Comparison of ENCODE assay signal across 20 mouse cellular contexts in the genomic region with DNA sequence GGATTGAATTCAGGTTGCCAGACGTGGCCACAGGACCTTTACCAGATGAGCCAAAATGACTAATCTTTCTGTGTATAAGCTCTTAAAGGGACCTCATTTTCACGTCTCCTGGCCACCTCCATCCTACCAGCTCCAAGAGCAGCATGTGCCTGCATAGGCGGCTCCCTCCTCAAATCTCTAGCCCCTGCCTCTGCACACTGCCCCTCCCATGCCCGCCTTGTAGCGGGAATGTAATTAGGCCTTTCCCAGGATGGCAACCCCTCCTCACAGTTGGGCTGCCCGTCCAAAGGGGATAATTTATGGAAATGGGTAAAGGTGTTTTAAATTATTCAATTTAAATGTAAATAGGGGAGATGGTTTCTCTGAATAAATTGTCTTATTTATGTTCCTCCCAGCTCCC.
A peak's percentile ranks its signal among the peaks of the same experiment; 100 is the strongest.
DNase-seq lines count a peak whose midpoint lies in the region; ATAC-seq and TF ChIP-seq lines count a peak whose summit lies in the region.
"Had no signal": no experiment of that assay in that cellular context is flagged by ENCODE, and none has a peak within 500 bp of the region (broad histone marks: within the 10 kb centered on the region; RNA-seq: fewer than 3 reads in every experiment).

No protein-coding gene starts in this region.

- H3K4me1 ChIP-seq in forebrain, embryonic 14.5 days (ENCODE audit: control insufficient read depth, insufficient read depth, low read length): peaks cover 31% of the 10 kb centered on the region
- peaks cover 19% of the 10 kb centered on the region for H3K4me1 ChIP-seq in forebrain, embryonic 16.5 days (replicated peaks; ENCODE audit: control insufficient read depth, insufficient read depth, low read length)
- peaks cover 71% of the 10 kb centered on the region for H3K4me1 ChIP-seq in hindbrain, embryonic 13.5 days (replicated peaks)
- peaks cover 5% of the 10 kb centered on the region for H3K4me1 ChIP-seq in hindbrain, embryonic 16.5 days (ENCODE audit: control insufficient read depth, insufficient read depth, low read depth, low read length)
- H3K4me1 ChIP-seq in neural tube, embryonic 12.5 days: peaks cover 42% of the 10 kb centered on the region
- H3K4me1 ChIP-seq in cerebellum, adult 2 months (ENCODE audit: control insufficient read depth, insufficient read depth, low read length): peaks cover 5% of the 10 kb centered on the region; the same call in 1 of the 2 replicates
- H3K4me1 ChIP-seq: intestine, embryonic 15.5 days had no signal

- no peak for DNase-seq in forebrain, embryonic 14.5 days (ENCODE audit: low spot score)
- no peak for DNase-seq in neural tube, embryonic 10.5 days (ENCODE audit: extremely low spot score, low spot score)
- DNase-seq in cerebellum, adult 2 months: no peak
- DNase-seq: adrenal gland, adult 2 months; adrenal gland, postnatal 25 days; cerebellum, adult 8-10 months; cerebellum, postnatal 14 days; embryo, embryonic 11 days; gastrocnemius, postnatal 36 days; heart, adult 18-20 months; heart, postnatal 10 days; heart, postnatal 4 days; kidney, adult 18-20 months had no signal

- H3K9ac ChIP-seq in forebrain, embryonic 14.5 days (ENCODE audit: low read length): no peak overlapping the region
- no peak overlapping the region for H3K9ac ChIP-seq in forebrain, embryonic 16.5 days (replicated peaks; ENCODE audit: low read depth, low read length)
- H3K9ac ChIP-seq in hindbrain, embryonic 13.5 days: no peak overlapping the region
- H3K9ac ChIP-seq in hindbrain, embryonic 16.5 days (ENCODE audit: low read depth, low read length): no peak overlapping the region
- H3K9ac ChIP-seq in neural tube, embryonic 12.5 days: no peak overlapping the region
- H3K9ac ChIP-seq: embryonic facial prominence, embryonic 15.5 days; intestine, embryonic 15.5 days had no signal

- 7% methylated on average over 6 of the region's 6 CpGs for WGBS in forebrain, embryonic 14.5 days
- WGBS in forebrain, embryonic 16.5 days: 11% methylated on average over 6 of the region's 6 CpGs
- 20% methylated on average over 6 of the region's 6 CpGs for whole genome bisulfite sequencing in hindbrain, embryonic 13.5 days
- 19% methylated on average over 6 of the region's 6 CpGs for WGBS in hindbrain, embryonic 16.5 days
- 16% methylated on average over 6 of the region's 6 CpGs for WGBS in neural tube, embryonic 12.5 days
- WGBS in cerebellum, adult 2 months: 69% methylated on average over 6 of the region's 6 CpGs

- TF ChIP-seq POLR2A in cerebellum, adult 2 months (IDR thresholded peaks at IDR 0.05; ENCODE audit: borderline replicate concordance, insufficient read depth, low read length): no peak

- no peak overlapping the region for H3K27ac ChIP-seq in forebrain, embryonic 14.5 days (ENCODE audit: low read depth, low read length)
- no peak overlapping the region for H3K27ac ChIP-seq in forebrain, embryonic 16.5 days (ENCODE audit: low read length)
- 0 out of 2 replicates have a peak overlapping the region, but pooled peaks have one; percentile 15 for H3K27ac ChIP-seq in hindbrain, embryonic 13.5 days
- no peak overlapping the region for H3K27ac ChIP-seq in hindbrain, embryonic 16.5 days (ENCODE audit: low read depth, low read length)
- H3K27ac ChIP-seq in neural tube, embryonic 12.5 days: no peak overlapping the region
- no peak overlapping the region for H3K27ac ChIP-seq in cerebellum, adult 2 months (ENCODE audit: insufficient read depth, low read length)
- H3K27ac ChIP-seq: embryonic facial prominence, embryonic 15.5 days; intestine, embryonic 15.5 days had no signal

- H3K4me2 ChIP-seq in forebrain, embryonic 14.5 days (ENCODE audit: low read length): no peak overlapping the region
- H3K4me2 ChIP-seq in forebrain, embryonic 16.5 days (ENCODE audit: low read length): no peak overlapping the region
- no peak overlapping the region for H3K4me2 ChIP-seq in hindbrain, embryonic 13.5 days
- H3K4me2 ChIP-seq in hindbrain, embryonic 16.5 days (ENCODE audit: low read length): no peak overlapping the region
- no peak overlapping the region for H3K4me2 ChIP-seq in neural tube, embryonic 12.5 days (replicated peaks)
- H3K4me2 ChIP-seq: embryonic facial prominence, embryonic 15.5 days; intestine, embryonic 15.5 days had no signal

- ATAC-seq in forebrain, embryonic 14.5 days: peak; percentile 73
- no peak for ATAC-seq in forebrain, embryonic 16.5 days
- ATAC-seq in hindbrain, embryonic 13.5 days (ENCODE audit: low FRiP score): no peak
- ATAC-seq in hindbrain, embryonic 16.5 days: no peak
- ATAC-seq in neural tube, embryonic 12.5 days (ENCODE audit: low FRiP score, low read depth): peak; percentile 19; the same call in 1 of the 2 replicates
- ATAC-seq: intestine, embryonic 15.5 days had no signal

- no peak overlapping the region for H3K4me3 ChIP-seq in forebrain, embryonic 14.5 days (ENCODE audit: low read depth, low read length)
- H3K4me3 ChIP-seq in forebrain, embryonic 16.5 days (replicated peaks; ENCODE audit: low read length): no peak overlapping the region
- no peak overlapping the region for H3K4me3 ChIP-seq in hindbrain, embryonic 13.5 days
- H3K4me3 ChIP-seq in hindbrain, embryonic 16.5 days (ENCODE audit: low read length): no peak overlapping the region
- no peak overlapping the region for H3K4me3 ChIP-seq in neural tube, embryonic 12.5 days
- no peak overlapping the region for H3K4me3 ChIP-seq in cerebellum, adult 2 months (replicated peaks; ENCODE audit: insufficient read depth, low read depth, low read length)
- H3K4me3 ChIP-seq: embryonic facial prominence, embryonic 15.5 days; heart, embryonic 10.5 days; intestine, embryonic 15.5 days had no signal

- H3K36me3 ChIP-seq in forebrain, embryonic 14.5 days (ENCODE audit: control insufficient read depth, insufficient read depth, low read length): no peaks in the 10 kb centered on the region
- no peaks in the 10 kb centered on the region for H3K36me3 ChIP-seq in forebrain, embryonic 16.5 days (ENCODE audit: control insufficient read depth, insufficient read depth)
- no peaks in the 10 kb centered on the region for H3K36me3 ChIP-seq in hindbrain, embryonic 13.5 days
- H3K36me3 ChIP-seq in hindbrain, embryonic 16.5 days (ENCODE audit: control insufficient read depth, insufficient read depth, low read length): no peaks in the 10 kb centered on the region
- no peaks in the 10 kb centered on the region for H3K36me3 ChIP-seq in neural tube, embryonic 12.5 days
- H3K36me3 ChIP-seq: embryonic facial prominence, embryonic 15.5 days; heart, embryonic 10.5 days; intestine, embryonic 15.5 days had no signal

- no peak for TF ChIP-seq CTCF in cerebellum, adult 2 months (IDR thresholded peaks at IDR 0.05; ENCODE audit: borderline replicate concordance, insufficient read depth, low read depth, low read length)

- 0 out of 2 replicates have a peak, but pooled peaks cover 12% of the 10 kb centered on the region for H3K27me3 ChIP-seq in forebrain, embryonic 14.5 days (replicated peaks; ENCODE audit: control insufficient read depth, insufficient read depth, low read length)
- no peaks in the 10 kb centered on the region for H3K27me3 ChIP-seq in forebrain, embryonic 16.5 days (replicated peaks; ENCODE audit: control insufficient read depth, insufficient read depth, low read length)
- peaks cover 9% of the 10 kb centered on the region; the same call in 1 of the 2 replicates for H3K27me3 ChIP-seq in hindbrain, embryonic 13.5 days
- peaks cover 2% of the 10 kb centered on the region; the same call in 1 of the 2 replicates for H3K27me3 ChIP-seq in hindbrain, embryonic 16.5 days (replicated peaks; ENCODE audit: control insufficient read depth, insufficient read depth, low read length)
- peaks cover 3% of the 10 kb centered on the region for H3K27me3 ChIP-seq in neural tube, embryonic 12.5 days (replicated peaks)
- H3K27me3 ChIP-seq in cerebellum, adult 2 months (ENCODE audit: control insufficient read depth, insufficient read depth, low read length): no peaks in the 10 kb centered on the region
- H3K27me3 ChIP-seq: intestine, embryonic 15.5 days had no signal

- no peaks in the 10 kb centered on the region for H3K9me3 ChIP-seq in forebrain, embryonic 14.5 days (replicated peaks; ENCODE audit: control insufficient read depth, low read length)
- no peaks in the 10 kb centered on the region for H3K9me3 ChIP-seq in forebrain, embryonic 16.5 days (ENCODE audit: control insufficient read depth, low read length)
- no peaks in the 10 kb centered on the region for H3K9me3 ChIP-seq in hindbrain, embryonic 13.5 days
- no peaks in the 10 kb centered on the region for H3K9me3 ChIP-seq in hindbrain, embryonic 16.5 days (ENCODE audit: control insufficient read depth, low read length)
- no peaks in the 10 kb centered on the region for H3K9me3 ChIP-seq in neural tube, embryonic 12.5 days
- H3K9me3 ChIP-seq: embryonic facial prominence, embryonic 15.5 days; heart, embryonic 10.5 days; intestine, embryonic 15.5 days had no signal

Comparison
In these comparisons a context has a peak if more than half of its experiments do, and no peak if none do; other contexts are left out.
1. ATAC-seq: peak in forebrain, embryonic 14.5 days (single experiment) and neural tube, embryonic 12.5 days (single experiment); none in forebrain, embryonic 16.5 days (single experiment), hindbrain, embryonic 13.5 days (single experiment) and hindbrain, embryonic 16.5 days (single experiment).